Mouse (Mus musculus): Measurements from ENCODE around the gene Ugt1a5. TPM values are rescaled to one million over a fixed set of nuclear protein-coding genes. Genes with fewer than 3 reads are reported as not detected.
"Not testable (repeated sequence)": the region's sequence is repeated elsewhere in the genome, so short reads cannot be mapped to it uniquely, and the experiment has no call there.

The Ugt1a5 gene
- not detected in 2 replicates for polyA plus RNA-seq (2016; fragmentation: Nextera tagmentation; extraction: Ambion mirVana)

DNA sequence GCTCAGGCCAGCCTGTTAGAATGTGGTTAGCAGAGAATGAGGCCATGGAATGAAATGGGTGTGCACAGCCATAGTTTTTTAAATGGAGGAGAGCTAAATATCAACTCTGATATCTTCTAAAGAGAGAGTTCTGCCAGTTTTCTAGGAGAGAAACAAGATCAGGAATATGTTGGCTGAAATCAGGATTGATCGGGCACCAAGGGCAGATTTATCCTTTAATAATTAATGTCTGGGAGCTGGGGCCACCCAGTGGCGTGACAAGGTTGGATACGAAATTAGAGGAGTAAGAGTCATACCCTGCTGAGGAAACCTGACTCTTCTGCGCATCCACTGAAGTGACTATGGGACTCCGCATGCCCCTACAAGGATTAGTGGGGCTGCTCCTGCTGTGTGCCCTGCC, at the start of gene Ugt1a5:
Ugt1a5 (plus strand) TSS at position 302 of the 400 bp plus-strand sequence.
- Histone ChIP-seq H3K36me3 (replicated peaks) (no peaks in the 10 kb centered on the region), H3K4me3 (no peak within 1 kb of the TSS), H3K27me3 (replicated peaks; ENCODE audit: low read depth, poor library complexity, severe bottlenecking) (no peaks in the 10 kb centered on the region), H3K9me3 (no peaks in the 10 kb centered on the region), H3K4me1 (no peaks in the 10 kb centered on the region), H3K27ac (replicated peaks) (no peak within 1 kb of the TSS)
- WGBS, result 79% methylated on average over 5 of the region's 5 CpGs
- DNase-seq (ENCODE audit: low spot score), result no peak

DNA sequence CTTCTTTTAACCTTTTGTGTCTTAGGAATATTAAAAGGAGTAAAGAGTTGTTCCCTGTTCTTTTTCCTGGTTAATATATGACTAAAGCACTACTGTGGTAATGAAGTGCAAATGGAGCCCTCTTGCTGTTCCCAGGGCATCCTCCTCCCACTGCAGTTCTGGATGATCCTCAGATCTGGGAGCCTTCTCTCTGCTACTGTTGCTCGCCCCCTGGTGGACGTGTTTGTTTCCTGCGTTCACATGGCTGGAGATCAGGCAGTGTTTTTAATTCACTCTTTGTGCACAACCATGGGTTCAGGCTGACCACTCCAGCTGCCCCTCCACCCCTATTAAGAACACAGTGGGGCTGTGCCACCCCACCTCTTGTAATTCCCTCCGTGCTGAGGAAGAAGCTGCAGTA, 45.3 kb upstream of the Ugt1a5 start:
- H3K27me3 ChIP-seq (replicated peaks; ENCODE audit: low read depth, poor library complexity, severe bottlenecking); H3K4me1 ChIP-seq; H3K36me3 ChIP-seq (replicated peaks); H3K27ac ChIP-seq (replicated peaks); H3K4me3 ChIP-seq; H3K9me3 ChIP-seq: not testable (repeated sequence)
- peak; percentile 9 for DNase-seq (ENCODE audit: low spot score)
- 13% methylated on average over 4 of the region's 4 CpGs for WGBS

DNA sequence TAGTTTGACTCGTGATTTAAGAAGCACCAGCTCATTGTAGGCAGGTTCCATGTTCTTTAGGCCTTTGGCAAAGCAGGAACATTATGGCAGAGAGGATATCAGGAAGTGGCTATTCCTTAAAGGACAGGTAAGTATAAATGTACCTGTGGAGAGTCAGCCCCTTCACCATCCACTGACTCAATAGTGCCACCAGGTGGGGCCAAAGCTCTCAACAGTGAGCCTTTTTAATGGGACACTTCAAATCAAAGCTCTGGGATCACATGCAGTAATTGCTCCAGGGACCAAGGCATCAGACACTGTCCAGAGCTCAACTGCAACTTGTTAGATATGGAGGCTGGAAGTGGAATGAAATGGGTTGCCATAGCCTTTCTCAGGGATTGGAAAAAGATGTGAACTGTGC, 44.3 kb upstream of the Ugt1a5 start:
- WGBS, result no CpG with 5 or more reads among the region's 1 CpGs
- H3K4me1 ChIP-seq; DNase-seq (ENCODE audit: low spot score); H3K9me3 ChIP-seq; H3K4me3 ChIP-seq; H3K36me3 ChIP-seq (replicated peaks); H3K27me3 ChIP-seq (replicated peaks; ENCODE audit: low read depth, poor library complexity, severe bottlenecking); H3K27ac ChIP-seq (replicated peaks): not testable (repeated sequence)

DNA sequence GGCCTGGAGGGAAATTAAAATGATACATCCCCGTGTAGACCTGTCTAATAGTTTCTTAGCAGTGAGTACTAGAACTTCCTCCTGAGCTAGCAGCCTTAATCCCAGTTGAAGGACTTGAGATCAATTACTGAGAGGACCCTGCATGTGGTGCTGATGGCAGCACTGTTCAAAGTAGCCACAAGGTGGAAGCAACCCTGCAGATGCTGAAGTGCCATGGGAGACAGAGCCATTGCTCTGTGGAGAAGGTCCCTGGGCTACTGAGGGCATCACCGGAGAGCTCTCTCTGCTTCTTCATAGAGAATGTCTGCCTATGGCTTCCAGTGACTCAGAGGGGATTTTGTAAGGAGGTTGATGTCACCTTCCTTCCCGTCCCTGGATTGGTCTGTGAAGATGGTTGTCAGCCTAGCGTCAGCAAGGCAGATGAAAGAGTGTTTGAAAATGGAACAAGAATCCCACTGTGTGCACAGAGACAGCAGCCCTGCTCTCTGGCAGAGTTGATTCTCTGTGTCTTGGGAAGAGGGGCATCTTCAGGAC, 39.9 kb upstream of the Ugt1a5 start:
- WGBS, result 81% methylated on average over 4 of the region's 4 CpGs

DNA sequence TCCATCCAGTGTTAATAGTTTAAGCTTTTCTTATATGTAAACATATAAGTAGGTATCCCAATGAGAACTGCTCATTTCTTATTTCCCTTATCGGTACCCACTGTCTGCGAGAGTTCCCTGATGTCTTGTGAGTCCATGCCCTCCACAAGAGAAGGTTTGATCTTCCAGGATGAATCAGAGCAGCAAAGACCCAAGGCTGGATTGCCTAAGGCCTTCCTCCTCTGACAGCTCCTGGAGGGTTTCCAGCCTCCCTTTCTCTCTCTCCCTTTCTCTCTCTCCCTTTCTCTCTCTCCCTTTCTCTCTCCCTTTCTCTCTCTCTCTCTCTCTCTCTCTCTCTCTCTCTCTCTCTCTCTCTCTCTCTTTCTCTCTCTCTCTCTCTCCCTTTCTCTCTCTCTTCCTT, 36.7 kb upstream of the Ugt1a5 start:
- H3K27me3 ChIP-seq (replicated peaks; ENCODE audit: low read depth, poor library complexity, severe bottlenecking); H3K4me3 ChIP-seq; H3K27ac ChIP-seq (replicated peaks); H3K4me1 ChIP-seq; H3K36me3 ChIP-seq (replicated peaks); DNase-seq (ENCODE audit: low spot score); H3K9me3 ChIP-seq: not testable (repeated sequence)
- WGBS, result 90% methylated on average over 2 of the region's 2 CpGs

More for the DNA sequence above, 39.9 kb upstream of the Ugt1a5 start:
- not testable (repeated sequence) for H3K4me3 ChIP-seq; H3K27ac ChIP-seq (replicated peaks); DNase-seq (ENCODE audit: low spot score); H3K36me3 ChIP-seq (replicated peaks); H3K9me3 ChIP-seq; H3K27me3 ChIP-seq (replicated peaks; ENCODE audit: low read depth, poor library complexity, severe bottlenecking); H3K4me1 ChIP-seq

DNA sequence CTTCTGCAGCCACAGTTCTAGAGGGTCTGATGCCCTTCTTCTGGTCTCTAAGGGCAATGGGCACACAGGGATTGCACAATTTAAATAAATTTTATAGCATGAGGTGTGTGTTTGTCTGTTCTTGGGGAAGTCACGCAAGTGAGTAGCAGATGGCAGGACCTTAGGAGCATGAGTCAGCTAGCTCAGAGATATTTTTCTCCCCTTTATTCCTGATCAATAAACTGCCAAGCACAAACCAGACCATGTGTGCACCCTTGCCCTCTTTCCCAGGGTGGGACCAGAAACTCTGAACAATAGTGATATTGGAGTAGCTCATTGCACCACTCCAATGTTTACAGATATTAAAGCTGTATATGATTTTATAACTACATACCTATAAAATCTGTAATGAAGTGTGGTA, 35.6 kb upstream of the Ugt1a5 start:
- peaks cover 12% of the 10 kb centered on the region for H3K4me1 ChIP-seq
- not testable (repeated sequence) for DNase-seq (ENCODE audit: low spot score); H3K4me3 ChIP-seq; H3K27me3 ChIP-seq (replicated peaks; ENCODE audit: low read depth, poor library complexity, severe bottlenecking); H3K9me3 ChIP-seq; H3K27ac ChIP-seq (replicated peaks); H3K36me3 ChIP-seq (replicated peaks)
- WGBS, result 92% methylated on average over 1 of the region's 1 CpGs

DNA sequence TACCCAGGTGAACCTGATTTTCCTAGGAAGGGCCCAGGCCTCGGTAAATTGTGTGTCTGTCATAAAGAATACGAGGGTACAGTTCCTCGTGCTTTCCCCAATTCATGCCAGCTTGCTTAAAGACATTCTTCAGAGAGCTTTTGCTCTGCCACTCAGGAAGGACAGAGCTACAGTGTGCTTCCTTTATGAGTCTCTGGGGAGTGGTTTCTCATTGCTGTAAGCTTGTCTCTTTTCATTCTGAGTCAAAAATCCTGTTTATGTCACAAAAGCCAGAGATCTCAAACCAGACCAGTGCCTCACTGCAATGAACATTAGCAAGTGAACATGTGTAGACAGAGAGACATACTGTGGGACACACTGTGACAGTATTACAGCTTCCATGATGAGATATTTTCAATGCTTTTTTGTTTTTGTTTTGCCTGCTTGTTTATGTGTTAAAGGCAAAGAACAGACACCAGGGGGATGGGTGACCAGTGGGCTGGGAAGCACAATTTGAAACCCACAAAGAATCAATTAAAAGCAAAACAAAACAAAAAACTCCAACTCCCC, 31.8 kb upstream of the Ugt1a5 start:
- Histone ChIP-seq H3K27me3 (replicated peaks; ENCODE audit: low read depth, poor library complexity, severe bottlenecking) (no peaks in the 10 kb centered on the region), H3K27ac (replicated peaks) (peak overlapping the region; percentile 35; the same call in 1 of the 2 replicates), H3K36me3 (replicated peaks) (no peaks in the 10 kb centered on the region), H3K4me3 (no peak overlapping the region), H3K4me1 (peaks cover 12% of the 10 kb centered on the region), H3K9me3 (no peaks in the 10 kb centered on the region)
- DNase-seq (ENCODE audit: low spot score), result no peak
- 68% methylated on average over 3 of the region's 3 CpGs for WGBS

DNA sequence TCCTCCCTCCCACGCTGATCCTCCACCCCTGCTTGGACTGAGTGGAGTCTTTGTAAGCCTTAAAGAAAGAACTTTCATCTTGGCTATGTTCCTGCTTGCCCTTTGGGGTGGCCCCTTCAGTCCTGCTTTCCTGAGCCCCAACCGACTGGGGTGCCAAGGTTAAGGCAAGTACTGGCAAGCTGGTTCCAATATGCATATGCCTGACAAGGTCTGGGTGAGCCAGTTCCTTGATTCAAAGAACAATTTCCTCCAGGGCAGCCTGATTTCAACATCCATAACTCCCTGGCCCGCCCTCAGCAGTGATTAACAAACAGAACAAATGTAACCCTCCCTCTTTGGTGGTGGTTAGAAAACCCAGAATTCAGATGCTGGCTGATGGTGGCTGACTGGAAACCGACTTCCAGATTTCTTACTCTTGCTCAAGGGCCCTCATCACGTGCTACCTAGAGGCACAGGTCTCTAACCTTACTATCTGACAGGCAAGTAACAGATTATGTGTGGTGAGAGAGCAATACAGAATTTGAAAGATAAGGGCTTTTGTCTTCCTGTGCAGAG, 31.3 kb upstream of the Ugt1a5 start, which contains the start of gene Ugt1a6a:
Ugt1a6a (plus strand) TSS at position 353 of the 555 bp plus-strand sequence.
- peaks cover 12% of the 10 kb centered on the region for H3K4me1 ChIP-seq
- DNase-seq (ENCODE audit: low spot score), result peak; percentile 8
- H3K36me3 ChIP-seq (replicated peaks); H3K27me3 ChIP-seq (replicated peaks; ENCODE audit: low read depth, poor library complexity, severe bottlenecking); H3K4me3 ChIP-seq; H3K9me3 ChIP-seq: not testable (repeated sequence)
- peak within 1 kb of the TSS; percentile 35; the same call in 1 of the 2 replicates for H3K27ac ChIP-seq (replicated peaks)
- 43% methylated on average over 5 of the region's 5 CpGs for WGBS

DNA sequence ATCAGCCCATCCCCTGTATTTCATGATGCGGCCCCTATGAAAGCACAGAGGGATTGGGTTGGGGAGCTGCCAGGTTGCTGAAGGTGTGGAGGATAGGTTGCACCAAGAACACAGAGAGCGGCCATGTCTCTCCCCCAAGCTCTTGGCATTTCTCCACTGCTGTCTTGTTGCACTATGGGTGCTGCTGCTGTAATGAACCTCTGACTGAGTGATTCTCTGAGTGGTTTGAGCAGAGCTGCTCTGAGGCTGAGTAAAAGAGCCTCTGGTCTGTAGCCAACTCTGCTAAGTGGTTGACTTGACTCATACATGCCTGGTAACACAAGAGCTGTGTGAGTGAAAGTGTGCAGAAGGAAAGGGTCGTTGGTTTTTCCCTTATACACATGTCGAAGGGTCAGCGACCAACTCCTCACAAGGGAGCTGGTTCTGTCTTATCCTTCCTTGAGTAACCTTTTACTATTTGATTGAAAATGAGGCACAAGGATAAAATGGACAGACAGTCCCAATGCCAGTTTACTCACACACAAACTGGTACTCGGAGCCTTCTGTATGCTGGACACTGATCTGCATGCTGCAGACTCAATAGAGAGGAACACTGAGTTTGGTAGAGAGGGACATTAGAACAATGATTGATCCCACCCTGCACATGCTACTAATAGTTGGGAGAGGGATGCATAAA, 30.4 kb upstream of the Ugt1a5 start:
- not testable (repeated sequence) for DNase-seq (ENCODE audit: low spot score); H3K4me3 ChIP-seq; H3K9me3 ChIP-seq; H3K27me3 ChIP-seq (replicated peaks; ENCODE audit: low read depth, poor library complexity, severe bottlenecking); H3K36me3 ChIP-seq (replicated peaks); H3K27ac ChIP-seq (replicated peaks)
- 93% methylated on average over 6 of the region's 6 CpGs for WGBS
- H3K4me1 ChIP-seq, result peaks cover 12% of the 10 kb centered on the region

DNA sequence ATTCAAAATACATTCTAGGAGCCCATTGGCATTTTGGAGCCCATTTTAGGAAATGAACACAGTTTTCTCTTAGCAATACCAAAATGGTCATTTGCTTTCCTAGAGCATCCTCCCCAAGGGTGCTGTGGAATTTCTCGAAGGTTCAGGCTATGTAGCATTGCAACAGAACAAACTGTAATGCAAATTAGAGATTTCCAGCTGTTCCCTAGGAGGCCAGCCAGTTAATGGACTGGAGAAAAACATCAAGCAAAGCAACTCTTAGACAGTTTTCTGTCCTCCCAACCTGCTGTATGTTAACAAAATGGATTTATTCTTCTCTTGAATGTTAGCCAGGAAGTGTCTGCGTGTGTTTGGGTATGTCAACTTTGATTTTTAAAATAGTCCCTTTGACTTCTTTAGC, 29.2 kb upstream of the Ugt1a5 start:
- no peak for DNase-seq (ENCODE audit: low spot score)
- Histone ChIP-seq H3K9me3 (no peaks in the 10 kb centered on the region), H3K27ac (replicated peaks) (no peak overlapping the region), H3K27me3 (replicated peaks; ENCODE audit: low read depth, poor library complexity, severe bottlenecking) (no peaks in the 10 kb centered on the region), H3K4me1 (peaks cover 12% of the 10 kb centered on the region), H3K4me3 (no peak overlapping the region), H3K36me3 (replicated peaks) (no peaks in the 10 kb centered on the region)
- 78% methylated on average over 2 of the region's 2 CpGs for WGBS

DNA sequence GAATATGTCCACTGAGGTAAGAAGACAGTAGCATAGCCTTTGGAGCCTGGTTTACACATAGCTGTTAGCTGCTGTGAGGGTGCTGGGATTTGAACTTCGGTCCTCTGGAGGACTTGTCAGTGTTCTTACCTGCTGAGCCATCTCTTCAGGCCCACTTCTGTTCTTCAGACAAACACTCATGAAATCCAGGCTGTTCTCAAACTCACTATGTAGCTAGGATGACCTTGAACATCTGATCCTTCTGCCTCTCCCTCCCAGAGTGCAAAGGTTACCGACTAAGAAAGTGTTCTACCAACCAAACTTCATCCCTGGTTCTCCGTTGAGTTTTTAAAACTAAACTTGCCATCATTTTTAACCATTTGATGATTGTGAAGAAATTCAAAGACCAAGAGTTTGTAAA, 28.5 kb upstream of the Ugt1a5 start:
- WGBS, result 90% methylated on average over 3 of the region's 3 CpGs

DNA sequence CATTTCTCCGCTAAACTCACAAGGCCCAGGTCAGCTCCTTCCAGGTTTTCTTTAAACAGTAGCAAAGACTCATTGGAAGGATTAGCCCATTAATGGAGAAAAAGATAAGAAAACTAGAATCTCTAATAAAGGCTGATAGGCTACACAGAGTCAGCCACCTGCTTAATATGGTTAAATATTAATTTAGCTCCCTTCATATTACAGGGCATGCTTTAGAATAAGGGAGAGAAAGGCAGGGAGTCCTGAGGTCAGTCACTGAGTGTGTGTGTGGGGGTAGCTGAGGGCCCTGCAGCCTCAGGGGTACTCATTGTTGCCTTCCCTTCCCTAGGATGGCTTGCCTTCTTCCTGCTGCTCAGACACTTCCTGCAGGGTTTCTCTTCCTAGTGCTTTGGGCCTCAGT, 27.7 kb upstream of the Ugt1a5 start:
- no peak for DNase-seq (ENCODE audit: low spot score)
- no peaks in the 10 kb centered on the region for H3K27me3 ChIP-seq (replicated peaks; ENCODE audit: low read depth, poor library complexity, severe bottlenecking)
- peaks cover 12% of the 10 kb centered on the region for H3K4me1 ChIP-seq
- 87% methylated on average over 1 of the region's 1 CpGs for WGBS
- H3K4me3 ChIP-seq, result no peak overlapping the region
- H3K36me3 ChIP-seq (replicated peaks), result no peaks in the 10 kb centered on the region
- no peak overlapping the region for H3K27ac ChIP-seq (replicated peaks)
- H3K9me3 ChIP-seq, result no peaks in the 10 kb centered on the region

More for the DNA sequence above, 28.5 kb upstream of the Ugt1a5 start:
- peaks cover 12% of the 10 kb centered on the region for H3K4me1 ChIP-seq
- H3K4me3 ChIP-seq, result no peak overlapping the region
- H3K9me3 ChIP-seq, result no peaks in the 10 kb centered on the region
- no peaks in the 10 kb centered on the region for H3K27me3 ChIP-seq (replicated peaks; ENCODE audit: low read depth, poor library complexity, severe bottlenecking)
- H3K27ac ChIP-seq (replicated peaks), result no peak overlapping the region
- H3K36me3 ChIP-seq (replicated peaks), result no peaks in the 10 kb centered on the region
- DNase-seq (ENCODE audit: low spot score), result no peak

DNA sequence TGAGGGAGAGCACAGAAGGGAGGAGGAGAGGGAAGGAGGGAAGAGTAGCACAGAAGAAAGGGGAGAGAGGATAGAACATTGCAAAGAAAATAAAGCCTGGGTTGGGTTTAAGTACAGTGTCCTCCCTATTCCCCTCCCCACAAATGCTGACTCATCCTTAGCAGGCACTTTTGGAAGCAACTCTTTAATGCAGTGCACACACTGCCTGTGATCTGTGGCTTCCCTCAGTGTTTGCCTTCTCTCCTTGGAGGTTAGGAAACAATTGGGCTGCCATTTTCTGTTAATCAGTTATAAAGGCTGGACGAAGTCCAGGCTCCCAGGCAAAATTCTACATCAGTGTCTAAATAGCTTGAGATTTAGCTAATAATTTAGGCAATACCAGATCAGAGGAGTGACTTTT, 25.3 kb upstream of the Ugt1a5 start:
- H3K4me1 ChIP-seq; H3K4me3 ChIP-seq; H3K27ac ChIP-seq (replicated peaks); H3K9me3 ChIP-seq; H3K36me3 ChIP-seq (replicated peaks); H3K27me3 ChIP-seq (replicated peaks; ENCODE audit: low read depth, poor library complexity, severe bottlenecking); DNase-seq (ENCODE audit: low spot score): not testable (repeated sequence)
- 69% methylated on average over 1 of the region's 1 CpGs for WGBS

Measured in embryonic facial prominence, embryonic 10.5 days (tissue).